Mouse (Mus musculus) gonadal fat pad, adult 2 months (tissue): ENCODE results near the gene Rnf5. TPM values are rescaled to one million over a fixed set of nuclear protein-coding genes. Genes with fewer than 3 reads are reported as not detected.

Experiments used
- DNase-seq: peaks from one replicate; pipeline ENCODE4 v3.0.0-alpha.2; 2012; ENCODE audit warnings: low read depth
- polyA plus RNA-seq: library from polyadenylated mRNA; depleted of rRNA; stranded (reverse); fragments of >200 nt; gene quantifications from 2 replicates; pipeline ENCODE4 v1.2.3, GENCODE M21; 2012

Gene Rnf5
- polyA plus RNA-seq, 1 experiment = 99.2 TPM

DNA sequence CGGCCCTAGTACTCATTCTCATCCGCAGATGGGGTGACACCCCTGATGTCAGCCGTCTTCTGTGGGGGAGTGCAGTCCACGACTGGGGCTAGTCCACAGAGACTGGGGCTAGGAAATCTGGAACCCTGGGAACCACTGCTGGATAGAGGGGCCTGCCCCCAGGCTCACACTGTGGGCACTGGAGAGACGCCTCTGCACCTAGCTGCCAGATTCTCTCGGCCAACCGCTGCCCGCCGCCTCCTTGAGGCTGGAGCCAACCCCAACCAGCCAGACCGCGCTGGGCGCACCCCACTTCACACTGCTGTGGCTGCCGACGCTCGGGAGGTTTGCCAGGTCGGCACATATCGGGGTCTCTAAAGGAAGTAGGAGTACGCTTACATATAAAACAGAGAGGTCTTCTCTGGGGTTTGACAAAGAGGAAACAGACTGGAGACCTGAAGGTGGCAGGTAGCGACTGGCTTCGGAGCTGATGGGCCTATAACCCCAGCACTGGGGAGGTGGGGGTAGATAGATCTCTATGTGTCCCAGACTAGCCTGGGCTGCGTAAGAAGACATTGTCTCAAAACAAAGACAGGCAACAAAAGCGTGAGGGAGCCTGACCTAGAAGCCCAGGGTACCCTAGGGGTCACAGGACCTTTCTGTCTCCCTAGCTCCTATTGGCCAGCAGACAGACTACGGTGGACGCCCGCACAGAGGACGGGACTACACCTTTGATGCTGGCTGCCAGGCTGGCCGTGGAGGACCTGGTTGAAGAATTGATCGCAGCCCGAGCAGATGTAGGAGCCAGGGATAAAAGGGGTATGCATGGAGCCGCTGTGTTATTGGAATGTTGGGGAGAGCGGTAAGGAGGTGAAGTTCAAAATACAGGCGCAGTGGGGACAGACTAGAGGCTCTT lies 17.4 kb downstream of the Rnf5 start:
- DNase-seq = no peak

DNA sequence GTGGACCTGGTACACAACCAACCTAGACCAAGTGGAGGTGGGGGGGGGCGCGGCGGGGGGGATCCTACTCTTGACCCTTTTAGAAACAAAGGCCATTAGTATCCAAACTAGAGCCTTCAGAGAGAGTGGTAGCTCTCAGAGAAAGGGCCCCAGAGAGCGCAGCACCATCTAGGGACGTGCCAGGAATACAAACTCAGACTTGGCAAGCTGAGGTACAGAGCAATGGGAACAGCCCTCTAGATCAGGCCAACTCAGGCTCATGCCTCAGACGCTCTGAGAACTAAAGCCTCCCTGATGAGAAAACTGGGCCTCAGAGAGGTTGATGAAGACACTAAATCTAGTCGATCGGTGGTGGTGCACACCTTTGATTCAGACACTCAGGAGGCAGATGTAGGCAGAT lies 18.4 kb downstream of the Rnf5 start:
- no peak for DNase-seq

DNA sequence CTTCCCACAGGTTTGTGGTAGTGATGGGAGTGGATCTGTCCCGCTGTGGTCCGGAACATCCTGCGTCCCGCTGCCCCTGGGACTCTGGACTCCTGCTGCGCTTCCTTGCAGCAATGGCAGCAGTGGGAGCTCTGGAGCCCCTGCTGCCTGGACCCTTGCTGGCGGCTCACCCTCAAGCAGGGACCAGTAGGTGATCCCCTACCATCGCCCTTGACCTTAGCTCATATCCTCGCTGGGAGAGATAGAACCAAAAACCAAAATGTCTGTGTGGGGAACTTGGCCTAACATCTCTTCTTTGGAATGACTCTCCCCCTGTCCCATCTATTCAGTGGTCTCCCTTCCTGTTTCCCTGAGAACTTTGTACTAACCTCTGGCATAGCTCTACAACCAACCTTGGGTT lies 19.7 kb downstream of the Rnf5 start:
- DNase-seq = no peak

DNA sequence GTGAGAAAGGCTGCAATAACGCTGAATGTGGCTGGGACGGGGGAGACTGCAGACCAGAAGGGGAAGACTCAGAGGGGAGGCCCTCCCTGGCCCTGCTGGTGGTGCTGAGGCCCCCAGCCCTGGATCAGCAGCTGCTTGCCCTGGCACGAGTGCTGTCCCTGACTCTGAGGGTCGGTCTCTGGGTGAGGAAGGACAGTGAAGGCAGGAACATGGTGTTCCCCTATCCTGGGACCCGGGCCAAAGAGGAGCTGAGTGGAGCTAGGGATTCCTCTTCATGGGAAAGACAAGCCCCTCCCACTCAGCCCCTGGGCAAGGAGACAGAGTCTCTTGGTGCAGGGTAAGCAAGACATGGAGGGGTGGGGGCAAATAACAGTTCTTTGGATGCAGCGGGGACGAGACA lies 20.1 kb downstream of the Rnf5 start:
- no peak for DNase-seq

DNA sequence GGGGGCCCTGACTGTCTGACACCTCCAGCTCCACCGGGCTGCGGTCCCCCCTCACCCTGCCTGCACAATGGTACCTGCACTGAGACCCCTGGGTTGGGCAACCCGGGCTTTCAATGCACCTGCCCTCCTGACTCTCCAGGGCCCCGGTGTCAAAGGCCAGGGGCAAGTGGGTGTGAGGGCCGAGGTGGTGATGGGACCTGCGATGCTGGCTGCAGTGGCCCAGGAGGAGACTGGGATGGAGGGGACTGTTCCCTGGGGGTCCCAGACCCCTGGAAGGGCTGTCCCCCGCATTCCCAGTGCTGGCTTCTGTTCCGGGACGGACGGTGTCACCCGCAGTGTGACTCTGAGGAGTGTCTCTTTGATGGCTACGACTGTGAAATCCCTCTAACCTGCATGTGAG lies 21.0 kb downstream of the Rnf5 start:
- no peak for DNase-seq

DNA sequence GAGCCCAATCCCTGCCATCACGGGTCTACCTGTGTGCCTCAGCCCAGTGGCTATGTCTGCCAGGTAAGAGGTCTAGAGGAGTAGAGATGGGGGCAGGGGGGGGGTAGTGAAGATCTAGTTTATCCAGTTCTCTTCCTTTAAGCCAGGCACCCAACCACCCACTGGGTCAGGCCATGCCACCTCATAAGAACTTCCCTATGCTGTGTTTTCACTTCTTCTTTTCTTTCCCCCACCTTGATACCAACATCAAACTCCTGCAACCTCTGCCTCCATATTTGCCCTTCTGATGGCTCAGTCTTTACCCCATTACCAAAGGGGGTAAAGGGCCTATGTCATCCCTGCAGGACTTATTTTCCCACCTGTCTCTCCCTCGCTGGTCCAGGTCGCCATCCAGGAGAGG lies 25.4 kb downstream of the Rnf5 start:
- no peak for DNase-seq

DNA sequence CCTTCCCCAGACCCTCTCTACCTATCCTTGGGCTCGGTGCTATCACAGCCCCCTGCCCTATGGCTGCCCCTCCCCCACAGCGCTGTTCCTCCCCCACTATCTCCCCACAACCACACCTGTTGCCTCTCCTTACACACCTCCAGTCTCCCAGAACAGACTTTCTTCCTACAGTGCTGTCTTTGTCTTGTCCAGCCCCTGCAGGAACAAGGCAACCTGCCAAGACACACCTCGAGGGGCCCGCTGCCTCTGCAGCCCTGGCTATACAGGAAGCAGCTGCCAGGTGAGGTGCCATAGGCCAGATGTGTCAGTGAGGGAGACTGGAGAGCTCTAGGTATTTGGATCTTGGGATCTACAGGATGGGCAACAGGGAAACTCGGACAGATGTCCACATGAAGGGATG lies 26.9 kb downstream of the Rnf5 start:
- DNase-seq = no peak

DNA sequence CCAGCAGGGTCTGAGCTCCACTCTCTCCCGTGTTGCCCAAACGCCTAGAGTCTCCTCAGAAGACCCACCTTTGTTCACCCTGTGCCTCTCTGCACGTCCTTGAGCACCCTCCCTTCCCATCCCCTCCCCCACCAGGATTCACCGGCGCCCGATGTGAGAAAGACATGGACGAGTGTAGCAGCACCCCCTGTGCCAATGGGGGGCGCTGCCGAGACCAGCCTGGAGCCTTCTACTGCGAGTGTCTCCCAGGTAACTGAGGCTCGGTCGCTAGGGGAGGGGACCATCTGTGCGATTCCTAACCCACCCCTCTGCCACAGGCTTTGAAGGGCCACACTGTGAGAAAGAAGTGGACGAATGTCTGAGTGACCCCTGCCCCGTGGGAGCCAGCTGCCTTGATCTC lies 31.1 kb downstream of the Rnf5 start:
- no peak for DNase-seq

DNA sequence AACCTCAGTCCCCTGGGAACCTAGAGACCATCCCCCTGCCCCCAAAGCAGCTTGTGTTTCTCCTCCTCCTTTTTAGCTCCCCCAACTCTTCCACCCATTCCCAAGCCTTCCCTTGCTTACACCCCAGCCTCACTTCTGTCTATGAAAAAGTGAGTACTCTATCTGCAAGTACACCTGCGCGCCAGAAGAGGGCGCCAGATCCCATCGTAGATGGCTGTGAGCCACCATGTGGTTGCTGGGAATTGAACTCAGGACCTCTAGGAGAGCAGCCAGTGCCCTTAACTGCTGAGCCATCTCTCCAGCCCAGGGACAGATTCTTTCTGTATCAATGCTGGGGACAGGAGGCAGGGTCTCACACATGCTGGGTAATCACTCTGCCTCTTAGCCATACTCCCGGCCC lies 31.6 kb downstream of the Rnf5 start:
- DNase-seq = no peak

DNA sequence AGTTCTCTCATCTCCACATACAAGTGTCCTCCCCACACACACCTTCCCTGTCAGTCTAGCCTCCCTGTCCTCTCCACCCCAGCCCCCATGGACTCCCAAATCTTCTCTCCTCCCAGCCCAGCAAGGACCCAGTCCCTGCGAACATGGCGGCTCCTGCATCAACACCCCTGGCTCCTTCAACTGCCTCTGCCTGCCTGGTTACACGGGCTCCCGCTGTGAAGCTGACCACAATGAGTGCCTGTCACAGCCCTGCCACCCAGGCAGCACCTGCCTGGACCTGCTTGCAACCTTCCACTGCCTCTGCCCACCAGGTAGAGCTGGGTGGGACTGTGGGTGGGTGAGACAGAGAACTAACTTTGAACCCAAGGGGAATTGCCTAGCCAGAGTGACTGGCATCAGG lies 33.6 kb downstream of the Rnf5 start:
- DNase-seq = no peak

DNA sequence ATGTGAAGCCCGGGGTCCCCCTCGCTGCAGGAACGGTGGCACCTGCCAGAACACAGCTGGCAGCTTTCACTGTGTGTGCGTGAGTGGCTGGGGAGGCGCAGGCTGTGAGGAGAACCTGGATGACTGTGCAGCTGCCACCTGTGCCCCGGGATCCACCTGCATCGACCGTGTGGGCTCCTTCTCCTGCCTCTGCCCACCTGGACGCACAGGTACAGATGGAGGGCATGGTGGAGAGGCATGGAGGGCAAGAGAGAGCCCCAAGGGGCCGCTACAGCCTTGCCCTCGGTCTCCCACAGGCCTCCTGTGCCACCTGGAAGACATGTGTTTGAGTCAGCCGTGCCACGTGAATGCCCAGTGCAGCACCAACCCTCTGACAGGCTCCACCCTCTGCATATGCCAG lies 35.1 kb downstream of the Rnf5 start:
- DNase-seq = no peak

DNA sequence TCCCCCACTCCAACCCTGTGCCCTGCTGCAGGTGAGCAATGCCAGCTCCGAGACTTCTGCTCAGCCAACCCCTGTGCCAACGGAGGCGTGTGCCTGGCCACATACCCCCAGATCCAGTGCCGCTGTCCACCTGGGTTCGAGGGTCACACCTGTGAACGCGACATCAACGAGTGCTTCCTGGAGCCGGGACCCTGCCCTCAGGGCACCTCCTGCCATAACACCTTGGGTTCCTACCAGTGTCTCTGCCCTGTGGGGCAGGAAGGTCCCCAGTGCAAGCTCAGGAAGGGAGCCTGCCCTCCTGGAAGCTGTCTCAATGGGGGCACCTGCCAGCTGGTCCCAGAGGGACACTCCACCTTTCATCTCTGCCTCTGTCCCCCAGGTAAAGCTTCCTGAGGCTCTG lies 36.2 kb downstream of the Rnf5 start:
- DNase-seq = no peak

DNA sequence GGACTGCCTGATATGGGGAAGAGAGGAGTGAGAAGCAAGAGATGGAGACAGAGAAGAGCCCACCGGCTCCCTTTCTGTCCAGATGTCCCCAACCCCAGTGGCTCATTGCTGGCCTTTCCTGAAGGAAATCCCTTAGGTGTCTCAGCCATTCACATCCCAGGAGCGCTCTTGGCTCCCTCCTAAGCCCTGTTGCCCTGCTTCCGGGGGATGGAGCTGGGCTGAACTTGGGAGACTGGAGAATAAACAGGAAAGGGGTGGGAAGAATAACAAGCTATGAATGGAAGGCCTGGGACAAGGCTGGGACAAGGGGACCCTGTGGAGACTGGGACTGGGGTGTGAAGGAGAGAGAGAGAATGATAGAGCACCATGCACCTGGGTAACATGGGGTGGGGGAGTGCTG lies 38.7 kb downstream of the Rnf5 start:
- no peak for DNase-seq

DNA sequence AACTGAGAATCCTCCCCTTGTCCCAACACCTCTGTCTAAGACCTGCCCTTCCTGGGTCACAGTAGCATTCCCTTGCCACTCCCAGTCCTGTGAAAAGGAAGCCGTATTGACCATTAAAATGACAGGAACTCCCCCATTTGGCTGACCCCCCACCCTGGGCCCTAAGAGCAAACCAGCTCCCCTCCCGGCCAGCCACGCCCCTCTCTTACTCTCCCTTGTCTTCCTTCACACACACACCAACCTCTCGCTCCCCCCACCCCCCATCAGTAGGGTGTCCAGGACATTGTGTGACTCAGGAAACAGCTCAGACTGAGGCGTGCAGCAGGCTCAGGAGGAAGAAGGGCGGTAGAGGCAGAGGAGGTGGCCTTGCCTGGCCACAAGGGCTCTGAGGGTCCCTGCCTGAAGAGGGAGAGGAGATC lies 39.5 kb downstream of the Rnf5 start, which contains the start of gene Notch4:
TSS of gene Notch4 (plus strand) at position 266 of the 419 bp plus-strand sequence.
- DNase-seq = no peak

DNA sequence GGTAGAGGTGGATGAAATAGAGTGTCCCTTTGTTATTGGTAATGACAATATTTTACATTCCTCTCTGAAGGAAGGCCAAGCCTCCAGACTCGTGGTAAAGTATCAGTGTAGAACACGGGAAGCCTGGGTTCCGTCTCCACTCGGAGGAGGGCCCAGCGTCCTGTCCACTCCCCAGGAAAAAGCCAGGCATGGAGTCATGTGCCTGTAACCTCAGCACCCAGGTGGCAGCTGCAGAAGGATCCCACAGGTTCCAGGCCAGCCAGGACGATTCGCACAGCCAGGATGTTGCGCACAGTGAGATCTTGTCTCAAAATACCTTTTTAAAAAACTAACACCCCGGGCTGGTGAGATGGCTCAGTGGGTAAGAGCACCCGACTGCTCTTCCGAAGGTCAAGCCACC lies 40.1 kb downstream of the Rnf5 start:
- no peak for DNase-seq

DNA sequence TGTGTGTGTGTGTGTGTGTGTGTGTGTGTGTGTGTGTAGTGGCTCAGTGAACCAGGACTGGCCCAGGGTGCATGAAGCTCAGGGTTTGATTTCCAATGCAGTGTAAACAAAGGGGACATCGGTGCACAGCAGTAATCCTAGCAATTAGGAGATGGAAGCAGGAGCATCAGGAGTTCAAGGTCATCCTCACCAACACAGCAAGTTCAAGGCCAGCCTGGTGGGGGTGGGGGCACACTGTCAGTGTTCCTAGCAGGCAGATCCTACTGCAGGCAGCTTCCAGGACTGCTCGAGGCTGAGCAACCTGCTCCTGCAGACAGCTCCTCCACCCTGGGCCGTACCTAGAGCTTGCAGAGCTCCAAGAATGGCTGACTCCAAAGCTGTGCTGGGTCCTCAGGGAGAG lies 40.9 kb downstream of the Rnf5 start:
- no peak for DNase-seq

DNA sequence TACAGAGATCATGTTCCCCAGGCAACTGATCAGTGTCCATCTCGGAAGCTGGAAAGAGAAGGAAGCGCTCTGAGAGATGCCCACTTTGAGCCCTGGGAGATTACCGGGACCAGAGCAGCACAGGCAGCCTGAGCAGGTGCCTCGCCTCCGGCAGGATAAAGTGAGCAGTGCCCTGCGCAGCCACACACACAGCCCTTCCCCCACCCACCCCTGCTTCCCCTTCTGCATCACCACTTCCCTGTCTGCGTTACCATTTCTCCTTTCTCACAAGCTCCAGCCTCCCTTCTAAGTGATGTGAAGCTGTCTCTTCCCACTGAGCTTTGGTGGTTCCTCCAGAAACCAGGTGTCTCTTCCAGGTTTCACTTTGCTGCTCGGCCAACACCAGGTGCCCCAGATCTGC lies 42.3 kb downstream of the Rnf5 start:
- no peak for DNase-seq

DNA sequence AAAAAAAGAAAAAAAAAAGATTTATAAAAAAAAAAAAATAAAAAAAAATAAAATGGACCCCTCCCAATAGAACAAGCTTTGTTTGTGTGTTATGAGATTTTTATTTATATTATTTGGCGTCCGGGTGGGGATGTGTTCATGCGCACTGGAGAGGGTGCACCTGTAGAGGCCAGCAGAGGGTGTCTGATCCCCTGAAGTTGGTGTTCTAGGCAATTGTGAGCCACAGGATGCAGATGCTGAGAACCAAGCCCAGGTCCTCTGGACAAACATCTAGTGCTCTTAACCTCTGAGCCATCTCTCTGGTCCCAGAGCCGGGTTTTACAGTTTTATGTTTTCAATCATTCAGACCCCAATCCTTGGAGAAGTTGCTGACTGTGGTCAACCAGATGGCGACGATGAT lies 43.1 kb downstream of the Rnf5 start:
- no peak for DNase-seq

DNA sequence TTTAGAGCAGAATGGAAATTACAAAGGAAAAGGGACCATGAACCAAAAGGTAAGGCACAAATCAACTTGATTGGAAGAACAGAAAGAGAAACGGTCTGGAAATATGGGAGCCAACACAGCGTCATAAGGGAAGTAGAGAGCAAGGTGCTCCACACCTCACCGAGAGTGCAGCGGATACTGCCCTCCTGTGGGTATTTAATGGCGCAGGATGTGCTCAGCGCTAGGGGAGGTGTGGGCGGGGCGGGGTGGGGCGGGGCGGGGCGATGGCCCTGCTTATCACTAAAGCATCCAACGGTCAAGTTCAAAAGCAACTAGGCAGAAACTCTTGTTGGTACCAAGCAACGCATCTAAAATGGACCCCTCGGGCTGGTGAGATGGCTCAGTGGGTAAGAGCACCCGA lies 43.6 kb downstream of the Rnf5 start:
- DNase-seq = no peak

DNA sequence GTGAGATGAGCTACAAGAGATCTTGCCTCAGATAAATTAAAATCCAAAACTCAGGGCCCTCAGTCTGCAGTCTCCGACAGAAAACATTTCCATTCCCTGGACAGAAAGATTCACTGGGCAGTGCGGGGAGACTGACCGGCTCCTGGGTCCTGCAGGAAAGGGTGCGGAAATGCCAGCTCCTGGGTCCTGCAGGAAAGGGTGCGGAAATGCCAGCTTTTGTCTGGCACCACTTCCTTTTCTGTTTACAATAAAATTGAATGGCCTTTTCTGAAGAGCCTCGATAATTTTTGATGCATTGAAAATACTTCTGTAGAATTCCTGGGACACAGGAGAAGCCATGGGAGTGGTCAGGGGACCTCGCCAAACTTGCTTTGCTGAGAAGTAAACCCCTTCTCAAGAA lies 44.4 kb downstream of the Rnf5 start:
- no peak for DNase-seq

DNA sequence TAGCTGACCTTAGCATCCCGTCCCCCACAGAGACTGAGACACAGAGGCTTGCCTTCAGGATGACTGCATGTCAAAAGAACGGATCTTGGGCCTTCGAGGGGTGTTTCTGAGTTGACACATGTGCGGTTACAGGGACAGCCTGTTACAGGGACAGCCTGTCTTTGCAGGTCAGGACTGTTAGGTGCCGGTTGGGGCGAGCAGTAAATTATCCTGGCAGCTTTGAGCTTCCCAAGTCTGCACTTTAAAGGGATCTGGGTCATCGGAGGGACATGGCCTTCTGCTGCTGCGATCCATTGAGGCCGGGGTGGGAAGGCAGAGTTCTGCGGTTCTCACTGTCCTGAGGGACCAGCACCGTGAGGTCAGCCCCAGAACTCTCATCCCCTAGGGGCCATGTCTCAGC lies 46.1 kb downstream of the Rnf5 start:
- no peak for DNase-seq

DNA sequence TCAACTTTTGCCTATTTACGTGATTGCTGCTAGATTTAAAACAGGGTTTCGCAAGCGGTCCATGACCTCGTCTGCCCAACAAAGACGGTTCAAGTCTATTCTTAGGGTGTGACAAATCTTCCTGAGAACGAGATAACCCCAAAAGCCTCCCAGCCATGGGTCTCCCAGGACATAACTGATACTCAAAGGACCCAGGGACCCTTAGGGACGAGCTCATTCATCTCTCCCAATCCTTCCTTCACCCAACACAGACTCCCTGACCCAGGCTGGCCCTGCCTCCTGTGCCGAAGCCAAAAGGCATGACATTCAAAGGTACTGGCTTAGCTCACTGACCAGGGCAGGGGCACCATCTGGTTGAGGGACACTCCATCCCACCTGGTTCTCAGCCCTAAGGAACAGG lies 47.1 kb downstream of the Rnf5 start:
- DNase-seq = no peak

DNA sequence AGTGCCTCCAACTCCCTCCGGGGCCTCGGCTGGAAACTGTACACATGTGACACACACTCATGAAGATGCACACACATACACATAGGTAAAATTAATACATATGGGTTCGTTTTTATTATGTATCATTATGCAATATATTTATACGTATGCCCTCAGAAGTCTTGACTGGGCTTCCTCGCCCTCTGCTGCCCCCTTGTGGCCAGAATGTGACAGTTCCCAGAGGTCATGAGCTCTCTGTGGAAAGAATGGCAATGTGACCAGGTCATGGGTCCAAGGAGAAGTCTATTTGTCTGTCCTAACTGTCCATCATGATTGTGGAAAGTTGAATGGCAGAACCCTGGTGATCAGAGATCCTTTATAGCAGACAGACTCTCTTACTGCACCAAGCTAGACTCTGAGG lies 48.0 kb downstream of the Rnf5 start:
- DNase-seq = no peak
